Mouse (Mus musculus) mouse embryonic stem cell (cell line): Measurements from ENCODE around the gene Rnf215.
"Not testable (repeated sequence)": the region's sequence is repeated elsewhere in the genome, so short reads cannot be mapped to it uniquely, and the experiment has no call there.

Experiments
- in situ Hi-C, 2 experiments: fragments of 300-500 bp; cut with MboI; formaldehyde crosslinking; loops; 1 replicate in 1 of 2; 3 replicates in 1 of 2; pipeline ENCODE4 v1.14.3; 2019 to 2020; ENCODE audit warnings: low sequenced_read_pairs in 2 of 2, low pct_unique_long_range_greater_than_20kb in 1 of 2, mixed read lengths in 1 of 2; ENCODE audit not compliant: unreplicated experiment in 1 of 2

The Rnf215 gene

GRCm38 (mm10) chr11:4134986-4135935 is at the start of gene Rnf215:
Rnf215 (plus strand) TSS chr11:4135202.
- in situ Hi-C loops, result no loop called here

GRCm38 (mm10) chr11:4086246-4086645 is 48.8 kb upstream of the Rnf215 start:
- in situ Hi-C loops, result no loop called here

DNA sequence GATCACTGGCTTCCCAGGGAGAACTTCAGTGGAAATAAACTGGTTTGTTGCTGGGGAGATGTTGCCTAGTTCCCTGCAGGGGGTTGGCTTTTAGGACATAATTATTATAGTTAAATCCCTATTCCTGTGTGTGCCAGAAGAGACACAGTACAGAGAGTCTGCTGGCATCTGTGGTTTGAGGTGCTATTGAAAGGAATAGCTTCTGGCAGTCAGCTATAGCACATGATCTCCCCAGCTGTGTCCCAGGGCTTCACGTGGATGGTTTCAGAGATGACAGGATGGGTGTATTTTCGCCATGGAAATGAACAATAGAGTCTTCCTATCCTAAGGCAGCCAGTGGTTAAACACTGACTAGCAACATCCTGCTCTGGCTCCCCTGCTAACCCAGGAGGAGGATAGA is 47.7 kb upstream of the Rnf215 start:
- in situ Hi-C loops, result no loop called here

DNA sequence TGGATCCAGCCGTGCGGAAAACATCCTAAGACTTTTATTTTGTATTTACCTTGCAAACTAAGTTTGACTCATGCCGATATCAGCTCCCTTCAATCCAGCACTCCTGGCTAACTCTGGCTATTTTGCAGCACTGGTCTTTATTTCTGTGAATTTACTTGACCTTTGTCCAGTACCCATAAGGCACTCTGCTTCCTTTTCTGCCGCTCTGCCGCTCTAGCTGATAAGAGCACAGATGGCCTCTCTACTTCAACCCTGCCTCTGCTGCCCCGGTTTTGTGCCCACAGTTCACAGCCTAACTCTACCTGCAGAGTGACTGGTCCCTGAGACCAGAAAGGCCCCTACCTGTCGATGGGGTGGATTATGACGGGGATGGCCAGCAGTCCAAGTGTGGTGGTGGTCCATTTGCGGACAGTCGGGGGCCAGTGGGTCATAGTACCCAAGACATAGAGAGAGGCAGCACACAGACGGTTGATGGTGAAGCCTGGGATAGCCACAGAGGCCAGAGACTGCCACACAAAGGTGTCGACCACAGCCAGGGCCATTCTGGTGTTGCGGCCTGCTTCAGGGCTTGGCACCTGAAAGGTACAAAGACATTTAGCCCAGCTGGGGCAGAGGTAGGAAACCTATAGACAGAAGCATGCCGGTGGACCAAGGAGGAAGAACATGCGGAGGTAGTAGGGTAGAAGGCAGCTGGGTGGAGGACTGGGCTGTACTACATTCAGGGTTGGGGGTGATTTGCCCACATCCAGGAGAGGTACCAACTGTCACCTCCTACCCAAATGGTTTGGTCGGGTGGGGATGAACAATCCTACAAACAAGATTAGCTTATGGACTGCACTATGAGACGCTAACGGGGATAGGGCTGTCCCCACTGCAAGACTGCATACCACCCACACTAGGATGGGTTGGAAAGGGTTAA is 41.3 kb upstream of the Rnf215 start:
- in situ Hi-C loops, result no loop called here

DNA sequence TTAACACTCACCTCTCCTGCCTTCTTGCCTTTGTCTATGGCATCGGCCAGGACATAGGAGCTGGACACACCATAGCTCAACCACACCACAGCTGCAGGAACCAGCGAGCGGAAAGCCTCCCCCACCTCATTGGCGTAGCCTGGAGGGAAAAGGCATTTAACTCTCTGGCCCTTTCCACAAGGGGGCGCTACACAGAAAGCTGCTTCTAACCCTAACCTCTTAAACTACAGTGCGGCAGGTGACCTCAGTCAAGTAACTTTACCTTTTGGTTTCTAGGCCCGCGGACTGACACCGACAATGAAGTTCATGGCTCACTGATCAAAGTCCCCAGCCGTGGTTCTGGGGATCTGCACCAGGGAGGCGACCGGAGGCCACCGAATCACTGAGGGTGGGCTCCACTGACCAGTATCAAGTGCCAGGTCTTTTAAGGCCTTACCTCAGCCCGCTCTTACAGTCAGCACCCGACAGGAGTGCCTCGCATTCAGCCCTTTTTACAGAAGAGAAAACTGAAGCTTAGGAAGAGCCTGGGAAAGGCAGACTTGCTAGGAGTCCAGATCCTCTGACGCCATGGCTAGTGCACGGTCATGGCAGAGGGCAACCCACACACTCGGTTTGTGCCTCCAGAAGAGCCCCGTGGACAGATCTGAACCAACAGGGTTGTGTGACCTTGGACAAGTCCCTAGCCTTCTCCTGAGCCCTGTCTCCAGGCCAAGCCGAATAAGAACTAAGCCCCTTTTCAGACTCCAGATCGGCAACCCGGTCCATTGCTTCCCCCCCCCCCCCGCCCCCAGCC is 40.4 kb upstream of the Rnf215 start:
- in situ Hi-C loops, result no loop called here

DNA sequence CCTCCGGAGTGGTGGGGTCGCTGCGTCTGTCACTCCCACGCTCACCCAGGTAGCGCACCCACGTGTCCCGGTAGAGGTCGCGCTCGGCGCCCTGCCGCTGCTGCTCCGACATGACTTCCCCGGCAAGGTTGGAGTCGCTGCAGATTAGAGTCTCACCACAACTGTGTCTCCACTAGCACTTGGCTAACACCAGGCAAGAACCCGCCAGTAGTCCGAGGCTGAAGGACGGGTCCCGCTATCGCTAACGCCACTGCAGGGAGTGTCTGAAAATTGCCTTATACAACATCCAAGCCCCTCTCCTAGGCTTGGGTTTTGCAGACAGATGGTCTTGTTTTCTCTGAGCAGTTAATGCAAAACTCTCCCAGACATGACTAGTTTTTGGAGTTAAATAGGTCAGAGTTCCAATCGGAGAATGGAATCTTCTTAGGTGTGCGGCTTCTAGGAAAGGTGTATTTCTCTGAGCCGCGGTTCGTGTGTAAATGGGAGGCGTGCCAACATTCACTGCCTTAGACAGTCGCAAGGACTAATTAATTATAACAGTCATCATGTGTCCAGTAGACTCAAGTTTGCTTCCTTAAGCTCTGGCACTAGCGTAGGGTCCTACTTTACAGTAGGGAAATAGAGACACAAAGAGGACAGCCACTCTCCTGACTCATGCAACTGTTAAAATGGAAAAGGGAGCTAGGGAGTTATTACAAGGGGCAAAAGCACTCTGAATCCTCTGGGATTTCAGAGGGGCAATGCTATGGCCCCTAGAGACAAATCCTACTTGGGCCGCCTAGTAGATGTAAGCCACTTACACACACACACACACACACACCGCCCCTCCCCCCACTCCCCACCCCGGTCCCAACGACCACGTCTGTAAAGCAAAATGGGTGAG is 39.6 kb upstream of the Rnf215 start, which contains the start of gene Mtfp1:
Mtfp1 (minus strand) TSS at position 275 of the 883 bp plus-strand sequence.
- in situ Hi-C loops, result no loop called here

DNA sequence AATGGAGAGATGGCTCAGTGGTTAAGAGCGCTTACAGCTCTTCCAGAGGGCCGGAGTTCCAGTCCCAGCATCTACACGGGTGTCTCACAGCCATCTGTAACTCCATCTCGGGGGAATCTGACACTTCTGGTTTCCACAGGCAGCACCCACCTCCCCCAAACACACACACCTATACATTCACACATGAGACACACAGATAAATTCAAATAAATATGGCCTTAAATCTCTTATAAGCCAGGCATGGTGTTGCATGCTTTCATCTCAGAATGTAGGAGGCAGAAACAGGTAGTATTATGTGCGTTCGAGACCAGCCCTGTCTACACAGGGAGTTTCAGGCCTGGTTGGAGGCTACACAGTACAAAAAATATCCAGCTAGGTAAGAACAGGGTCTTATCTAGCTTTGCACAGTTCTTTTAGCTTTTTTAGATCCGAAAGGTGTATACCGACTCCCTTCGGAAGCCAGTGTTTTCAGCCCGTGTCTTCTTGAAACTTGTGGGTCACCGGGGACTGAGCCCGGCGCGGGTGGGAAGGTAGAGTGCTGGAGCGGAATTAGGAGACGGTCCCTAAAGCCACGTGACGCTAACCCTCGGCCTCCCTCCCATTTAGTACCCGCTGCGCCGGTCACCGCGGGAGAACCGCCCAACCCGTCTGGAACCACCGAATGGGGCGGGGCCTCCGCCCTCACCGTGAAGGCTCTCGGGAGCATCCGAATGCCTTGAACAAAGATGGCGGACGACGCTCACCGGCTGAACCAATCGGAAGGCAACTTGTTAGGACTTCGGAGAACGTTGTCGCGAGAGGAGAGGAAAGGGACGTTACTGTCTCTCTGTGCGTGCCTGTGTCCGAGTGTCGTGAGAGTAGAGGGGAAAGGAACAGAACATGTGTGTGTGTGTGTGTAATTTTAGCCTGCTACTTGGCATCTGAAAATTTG is 38.7 kb upstream of the Rnf215 start:
- in situ Hi-C loops, result no loop called here

DNA sequence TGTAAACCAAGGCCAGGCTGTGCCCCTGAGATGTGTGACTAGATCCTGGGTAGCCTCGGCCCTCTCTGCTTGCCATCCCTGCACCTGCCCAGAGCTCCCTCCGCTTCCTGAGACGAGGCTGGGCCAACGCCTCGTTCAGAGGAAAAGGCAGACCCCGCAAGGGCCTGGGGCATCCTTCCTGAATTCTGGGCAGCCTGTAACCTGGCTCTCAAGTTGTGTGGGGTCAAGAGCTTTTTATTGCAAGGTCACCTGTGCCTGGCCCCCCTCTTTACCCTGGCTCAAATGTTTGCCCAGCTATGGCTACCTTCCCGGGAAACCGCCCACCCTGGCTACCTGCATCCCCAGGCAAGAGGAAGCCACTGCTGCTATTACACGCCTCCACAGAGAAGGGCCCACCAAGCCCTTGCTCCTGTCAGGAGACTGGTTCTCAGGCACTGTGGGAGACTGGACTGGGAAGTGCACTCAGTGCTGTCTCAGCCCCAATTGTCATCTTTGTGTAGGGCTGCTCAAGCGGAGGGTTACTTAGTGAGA is 37.8 kb upstream of the Rnf215 start:
- in situ Hi-C loops, result no loop called here

DNA sequence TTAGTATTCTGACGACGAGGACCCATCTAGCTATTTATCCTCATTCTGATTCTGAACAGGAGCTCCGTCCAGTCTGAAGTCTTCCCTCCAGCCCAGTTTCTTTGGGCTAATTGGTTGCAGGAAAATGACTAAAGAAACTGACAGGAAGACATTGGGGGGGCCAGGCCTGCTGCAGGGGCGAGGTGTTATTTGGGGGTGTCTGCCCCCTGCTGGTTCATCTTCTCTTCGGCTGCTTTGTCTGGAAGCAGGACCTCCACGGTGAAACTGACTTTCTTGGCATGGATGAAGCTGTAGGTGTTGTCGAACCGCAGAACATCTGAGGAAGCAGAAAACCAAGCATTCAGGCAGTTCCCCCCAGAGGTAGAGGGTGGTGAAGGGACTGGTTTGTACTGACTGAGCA is 36.9 kb upstream of the Rnf215 start:
- in situ Hi-C loops, result no loop called here

GRCm38 (mm10) chr11:4098816-4099215 is 36.2 kb upstream of the Rnf215 start:
- in situ Hi-C loops, result no loop called here

GRCm38 (mm10) chr11:4099447-4099846 is 35.6 kb upstream of the Rnf215 start:
- in situ Hi-C loops, result no loop called here

DNA sequence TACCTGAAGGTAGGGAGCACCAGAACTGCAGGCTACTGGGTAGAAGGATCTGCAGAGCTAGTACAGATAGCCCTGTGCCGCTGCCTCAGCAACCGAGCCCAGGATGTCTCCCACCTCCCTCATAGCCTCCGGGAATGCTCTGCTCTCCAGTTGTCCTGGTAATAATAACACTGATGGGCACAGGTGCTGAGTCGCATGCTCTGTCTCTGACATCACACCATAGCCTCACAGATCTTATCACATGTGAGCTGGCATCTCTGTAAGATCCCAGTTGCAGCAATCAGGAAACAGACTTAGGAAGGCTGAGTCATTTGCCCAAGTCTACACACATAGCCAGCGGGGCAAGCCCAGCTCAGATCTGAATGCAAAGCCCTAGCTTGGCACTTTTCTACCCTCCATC is 33.2 kb upstream of the Rnf215 start:
- in situ Hi-C loops, result no loop called here

- in situ Hi-C loops, result no loop called here
Observed at GRCm38 (mm10) chr11:4103522-4103921, 31.5 kb upstream of the Rnf215 start.

- in situ Hi-C loops, result no loop called here
Observed at GRCm38 (mm10) chr11:4104989-4105388, 30.0 kb upstream of the Rnf215 start.

GRCm38 (mm10) chr11:4105444-4105843 is 29.6 kb upstream of the Rnf215 start:
- in situ Hi-C loops, result no loop called here

- in situ Hi-C loops, result not testable (repeated sequence)
Observed at GRCm38 (mm10) chr11:4107901-4108300, 27.1 kb upstream of the Rnf215 start.
